Comparison of ENCODE assay signal across 13 mouse cellular contexts in genomic region chr5:120677516-120677915, GRCm38 (mm10). TPM values are rescaled to one million over a fixed set of nuclear protein-coding genes. Genes with fewer than 3 reads are reported as not detected.
DNase-seq lines count a peak whose midpoint lies in the region; ATAC-seq and TF ChIP-seq lines count a peak whose summit lies in the region.
"Had no signal": no experiment of that assay in that cellular context is flagged by ENCODE, and none has a peak within 500 bp of the region (broad histone marks: within the 10 kb centered on the region; RNA-seq: fewer than 3 reads in every experiment).

No protein-coding gene starts in this region.

- H3K4me3 ChIP-seq in hindbrain, postnatal 0 days (ENCODE audit: low read length) = no peak overlapping the region
- H3K4me3 ChIP-seq in hindbrain, embryonic 11.5 days (ENCODE audit: low read depth, low read length) = no peak overlapping the region
- no peak overlapping the region for H3K4me3 ChIP-seq in forebrain, embryonic 12.5 days (replicated peaks)
- H3K4me3 ChIP-seq: neural tube, embryonic 12.5 days had no signal

- no peaks in the 10 kb centered on the region for H3K36me3 ChIP-seq in hindbrain, postnatal 0 days (ENCODE audit: insufficient read depth, low read length)
- H3K36me3 ChIP-seq in hindbrain, embryonic 11.5 days (ENCODE audit: control insufficient read depth, insufficient read depth, low read length) = no peaks in the 10 kb centered on the region
- 0 out of 2 replicates have a peak, but pooled peaks cover 5% of the 10 kb centered on the region for H3K36me3 ChIP-seq in forebrain, embryonic 12.5 days (replicated peaks)

- no peak overlapping the region for H3K27ac ChIP-seq in hindbrain, postnatal 0 days
- H3K27ac ChIP-seq in hindbrain, embryonic 11.5 days (ENCODE audit: low read depth, low read length) = no peak overlapping the region
- H3K27ac ChIP-seq in forebrain, embryonic 12.5 days = no peak overlapping the region
- H3K27ac ChIP-seq: neural tube, embryonic 12.5 days had no signal

- H3K9me3 ChIP-seq in hindbrain, postnatal 0 days (ENCODE audit: low read length) = no peaks in the 10 kb centered on the region
- H3K9me3 ChIP-seq in hindbrain, embryonic 11.5 days (ENCODE audit: control insufficient read depth, low read length) = no peaks in the 10 kb centered on the region
- H3K9me3 ChIP-seq in forebrain, embryonic 12.5 days = no peaks in the 10 kb centered on the region
- H3K9me3 ChIP-seq: neural tube, embryonic 12.5 days had no signal

- WGBS in hindbrain, postnatal 0 days = 24% methylated on average over 2 of the region's 2 CpGs
- WGBS in hindbrain, embryonic 11.5 days = 7% methylated on average over 2 of the region's 2 CpGs
- 23% methylated on average over 2 of the region's 2 CpGs for WGBS in forebrain, embryonic 12.5 days

- H3K27me3 ChIP-seq in hindbrain, postnatal 0 days (ENCODE audit: insufficient read depth, low read length) = no peaks in the 10 kb centered on the region
- H3K27me3 ChIP-seq in hindbrain, embryonic 11.5 days (ENCODE audit: control insufficient read depth, insufficient read depth, low read length) = peaks cover 11% of the 10 kb centered on the region
- peaks cover 34% of the 10 kb centered on the region for H3K27me3 ChIP-seq in forebrain, embryonic 12.5 days

- peak; percentile 47 for DNase-seq in hindbrain, postnatal 0 days (ENCODE audit: low spot score)
- no peak for DNase-seq in hindbrain, embryonic 11.5 days (ENCODE audit: low spot score)
- DNase-seq in A20 (ENCODE audit: low read depth, low spot score) = peak; percentile 80
- DNase-seq in T-cell, adult 2 months (ENCODE audit: low spot score) = peak; percentile 77
- DNase-seq in urinary bladder, postnatal 25 days (ENCODE audit: low spot score) = no peak
- DNase-seq in left cerebral cortex, adult 18-20 months (ENCODE audit: low spot score in 2 of 2) = no peak
- DNase-seq: layer of hippocampus, adult 9-11 months; lung, embryonic 14.5 days had no signal

- 0 out of 2 replicates have a peak, but pooled peaks have one; percentile 16 for ATAC-seq in hindbrain, postnatal 0 days
- ATAC-seq in hindbrain, embryonic 11.5 days (ENCODE audit: low FRiP score) = no peak
- ATAC-seq in megakaryocyte, adult 5-6 weeks (ENCODE audit: poor library complexity, severe bottlenecking) = 0 out of 2 replicates have a peak, but pooled peaks have one; percentile 23
- no peak for ATAC-seq in forebrain, embryonic 12.5 days (ENCODE audit: low FRiP score)
- ATAC-seq: Patski had no signal

- no peak for TF ChIP-seq CTCF in hindbrain, postnatal 0 days (IDR thresholded peaks at IDR 0.05; ENCODE audit: low read depth)

- no peak overlapping the region for H3K9ac ChIP-seq in hindbrain, postnatal 0 days (replicated peaks; ENCODE audit: low read length)
- no peak overlapping the region for H3K9ac ChIP-seq in hindbrain, embryonic 11.5 days (ENCODE audit: low read depth, low read length)
- no peak overlapping the region for H3K9ac ChIP-seq in forebrain, embryonic 12.5 days
- H3K9ac ChIP-seq: lung, embryonic 14.5 days; neural tube, embryonic 12.5 days had no signal

- peaks cover 13% of the 10 kb centered on the region for H3K4me1 ChIP-seq in hindbrain, postnatal 0 days (ENCODE audit: insufficient read depth, low read length)
- H3K4me1 ChIP-seq in hindbrain, embryonic 11.5 days (replicated peaks; ENCODE audit: control insufficient read depth, insufficient read depth, low read length) = no peaks in the 10 kb centered on the region
- peaks cover 28% of the 10 kb centered on the region for H3K4me1 ChIP-seq in forebrain, embryonic 12.5 days

- no peak overlapping the region for H3K4me2 ChIP-seq in hindbrain, postnatal 0 days (ENCODE audit: low read depth, low read length)
- H3K4me2 ChIP-seq in hindbrain, embryonic 11.5 days (replicated peaks; ENCODE audit: low read depth, low read length) = no peak overlapping the region
- no peak overlapping the region for H3K4me2 ChIP-seq in forebrain, embryonic 12.5 days
- H3K4me2 ChIP-seq: lung, embryonic 14.5 days; neural tube, embryonic 12.5 days had no signal

RNA-seq across cellular contexts. Expression of gene Rasal1, which starts 28.9 kb away (rescaled TPM):
- 3.9 and 8.2 TPM in 2 replicates for total RNA-seq in hindbrain, postnatal 0 days (2014; rRNA removed)
- 3.2 and 4.7 TPM in 2 replicates for polyA plus RNA-seq in hindbrain, postnatal 0 days (2015; fragmentation: Nextera tagmentation; extraction: Ambion mirVana)
- polyA plus RNA-seq in hindbrain, embryonic 11.5 days (2014; fragmentation: Nextera tagmentation; extraction: Ambion mirVana) = not detected in 2 replicates
- 0.05 TPM in 1 of 2 replicates, not detected in the other for total RNA-seq in megakaryocyte, adult 5-6 weeks (2015)
- total RNA-seq in megakaryocyte, adult 5-6 weeks (2017) = not detected in 2 replicates
- 10 to 100 TPM; 70.5 to 83.0 TPM for total RNA-seq in left cerebral cortex, adult 18-20 months (2021)
- polyA plus RNA-seq in forebrain, embryonic 12.5 days (2016; fragmentation: Nextera tagmentation; extraction: Ambion mirVana) = 0.17 and 0.20 TPM in 2 replicates
- total RNA-seq: heart, postnatal 25 days had no signal
- polyA plus RNA-seq: lung, embryonic 14.5 days had no signal

RNA-seq across cellular contexts. Expression of gene Dtx1, which starts 34.2 kb away (rescaled TPM):
- 230 and 246 TPM in 2 replicates for total RNA-seq in hindbrain, postnatal 0 days (2014; rRNA removed)
- 51.4 and 52.9 TPM in 2 replicates for polyA plus RNA-seq in hindbrain, postnatal 0 days (2015; fragmentation: Nextera tagmentation; extraction: Ambion mirVana)
- polyA plus RNA-seq in hindbrain, embryonic 11.5 days (2014; fragmentation: Nextera tagmentation; extraction: Ambion mirVana) = 4.6 and 5.0 TPM in 2 replicates
- 0.30 and 0.40 TPM in 2 replicates for total RNA-seq in megakaryocyte, adult 5-6 weeks (2015)
- not detected in 2 replicates for total RNA-seq in megakaryocyte, adult 5-6 weeks (2017)
- total RNA-seq in left cerebral cortex, adult 18-20 months (2021) = 10 to 100 TPM; 73.1 to 78.8 TPM
- 17.1 and 18.1 TPM in 2 replicates for polyA plus RNA-seq in forebrain, embryonic 12.5 days (2016; fragmentation: Nextera tagmentation; extraction: Ambion mirVana)

RNA-seq across cellular contexts. Expression of gene Cfap73, which starts 43.5 kb away (rescaled TPM):
- 0.21 and 0.79 TPM in 2 replicates for total RNA-seq in hindbrain, postnatal 0 days (2014; rRNA removed)
- 0.26 and 0.86 TPM in 2 replicates for polyA plus RNA-seq in hindbrain, postnatal 0 days (2015; fragmentation: Nextera tagmentation; extraction: Ambion mirVana)
- 0.54 and 0.82 TPM in 2 replicates for polyA plus RNA-seq in hindbrain, embryonic 11.5 days (2014; fragmentation: Nextera tagmentation; extraction: Ambion mirVana)
- total RNA-seq in megakaryocyte, adult 5-6 weeks (2015) = not detected in 2 replicates
- not detected in 2 replicates for total RNA-seq in megakaryocyte, adult 5-6 weeks (2017)
- not detected for total RNA-seq in left cerebral cortex, adult 18-20 months (2021)
- 0.28 TPM in 1 of 2 replicates, not detected in the other for polyA plus RNA-seq in forebrain, embryonic 12.5 days (2016; fragmentation: Nextera tagmentation; extraction: Ambion mirVana)
- total RNA-seq: heart, postnatal 25 days had no signal
- polyA plus RNA-seq: lung, embryonic 14.5 days; neural tube, embryonic 12.5 days had no signal

Comparison
In these comparisons a context has a peak if more than half of its experiments do, and no peak if none do; other contexts are left out.
1. ATAC-seq: peak in hindbrain, postnatal 0 days (single experiment) and megakaryocyte, adult 5-6 weeks (single experiment); none in hindbrain, embryonic 11.5 days (single experiment) and forebrain, embryonic 12.5 days (single experiment).
2. DNase-seq: peak in hindbrain, postnatal 0 days (single experiment), A20 (single experiment) and T-cell, adult 2 months (single experiment); none in hindbrain, embryonic 11.5 days (single experiment), urinary bladder, postnatal 25 days (single experiment) and left cerebral cortex, adult 18-20 months (0 of 2).
3. RNA of gene Dtx1, which starts 34.2 kb away (total RNA-seq): 230 to 246 TPM in hindbrain, postnatal 0 days and 73.1 to 78.8 TPM in left cerebral cortex, adult 18-20 months; 0.30 to 0.40 TPM in megakaryocyte, adult 5-6 weeks; every median in the first group is over 10 times any median in the second.